Mouse (Mus musculus): ENCODE data around the gene Rbm20.

GRCm38 (mm10) chr19:53852699-53853451 is 175.8 kb downstream of the Rbm20 start:
- TF ChIP-seq CTCF (conservative IDR thresholded peaks at IDR 0.05; ENCODE audit: low read length): no peak
- TF ChIP-seq NANOG (IDR thresholded peaks at IDR 0.05; ENCODE audit: borderline replicate concordance, low read length): no peak
